Mouse (Mus musculus) bone marrow macrophage, adult 2 months (primary cell): ENCODE data around the gene Mmgt2.

Experiments used
- CTCF ChIP-seq: IDR thresholded peaks from 2 replicates; pipeline ENCODE4 v1.5.1; 2012; ENCODE audit warnings: low read depth, mild to moderate bottlenecking, low read length, moderate library complexity
- POLR2A ChIP-seq: IDR thresholded peaks from 2 replicates; pipeline ENCODE4 v1.6.1; 2012; ENCODE audit warnings: mild to moderate bottlenecking, low read depth, low read length, borderline replicate concordance

- TF ChIP-seq CTCF (no peak; the same call in 1 of the 2 replicates), POLR2A (no peak)
These were observed 42.7 kb upstream of the Mmgt2 start for GRCm38 (mm10) chr11:62605619-62606298.
